Mouse (Mus musculus) small intestine, adult 2 months (tissue): ENCODE data around the gene Gm5868.

Experiments
- CTCF ChIP-seq: fragments of 200-500 bp; IDR thresholded peaks from 2 replicates; pipeline ENCODE4 v1.5.1; 2012; ENCODE audit warnings: low read depth, mild to moderate bottlenecking, control low read depth, inconsistent platforms, low read length, moderate library complexity, mixed read lengths; ENCODE audit not compliant: insufficient replicate concordance, insufficient read length; ENCODE audit errors: extremely low read depth
- POLR2A ChIP-seq: fragments of 200-500 bp; IDR thresholded peaks from 2 replicates; pipeline ENCODE4 v1.6.1; 2012; ENCODE audit warnings: low read depth, mild to moderate bottlenecking, control low read depth, inconsistent platforms, low read length, moderate library complexity

DNA sequence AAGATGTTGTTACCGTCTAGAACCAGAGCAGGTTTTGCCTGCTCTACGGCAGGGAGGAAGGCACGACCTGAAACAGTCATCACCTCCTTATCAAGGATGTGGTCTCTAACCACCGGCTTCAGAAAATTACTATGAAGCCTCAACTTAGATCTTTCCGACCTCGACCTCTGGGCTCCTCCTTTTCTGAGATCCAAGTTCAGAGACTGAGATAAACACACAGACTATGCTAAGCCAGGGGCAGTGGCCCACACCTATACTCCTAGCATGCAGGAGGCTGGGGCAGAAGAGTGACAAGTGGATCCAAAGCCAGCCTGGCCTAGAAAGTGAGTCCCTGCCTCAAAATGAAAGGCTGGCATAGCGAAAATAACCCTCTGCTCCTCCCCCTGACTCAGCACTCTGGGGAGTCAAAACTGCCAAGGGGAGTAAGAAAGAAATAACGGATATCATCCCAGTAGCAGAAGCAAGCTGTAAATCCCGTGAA, 47.5 kb upstream of the Gm5868 start:
- no peak for TF ChIP-seq POLR2A
- no peak for TF ChIP-seq CTCF
